Mouse (Mus musculus) forebrain, embryonic 14.5 days (tissue): Measurements from ENCODE around the gene Twsg1. TPM values are rescaled to one million over a fixed set of nuclear protein-coding genes. Genes with fewer than 3 reads are reported as not detected.

Experiments used
- ATAC-seq: fragments of 200-750 bp; cut with Nextera tagmentation; 2 replicates; pipeline ENCODE4 v1.8.0; 2017; ENCODE audit warnings: mild to moderate bottlenecking, moderate library complexity
- DNase-seq: peaks from one replicate; pipeline ENCODE4 v3.0.0-alpha.2; 2015; ENCODE audit warnings: low spot score
- H3K27ac ChIP-seq: fragments of 300-500 bp; sonication (generic); 2 replicates; pipeline ENCODE4 v1.5.1; 2014; ENCODE audit warnings: low read depth, mild to moderate bottlenecking, control low read depth, low read length, moderate library complexity
- H3K27me3 ChIP-seq: fragments of 300-500 bp; sonication (generic); replicated peaks from 2 replicates; pipeline ENCODE4 v1.6.1; 2014; ENCODE audit warnings: low read length, control low read depth, mixed read lengths; ENCODE audit not compliant: control insufficient read depth, insufficient read depth
- H3K36me3 ChIP-seq: fragments of 300-500 bp; sonication (generic); 2 replicates; pipeline ENCODE4 v1.6.1; 2014; ENCODE audit warnings: low read length, control low read depth; ENCODE audit not compliant: control insufficient read depth, insufficient read depth
- H3K4me1 ChIP-seq: fragments of 300-500 bp; sonication (generic); 2 replicates; pipeline ENCODE4 v1.6.1; 2014; ENCODE audit warnings: antibody characterized with exemption, low read length, control low read depth; ENCODE audit not compliant: control insufficient read depth, insufficient read depth
- H3K4me2 ChIP-seq: fragments of 300-500 bp; sonication (generic); 2 replicates; pipeline ENCODE4 v1.6.1; 2014; ENCODE audit warnings: mild to moderate bottlenecking, control low read depth, low read length
- H3K4me3 ChIP-seq: fragments of 300-500 bp; sonication (generic); 2 replicates; pipeline ENCODE4 v1.5.1; 2014; ENCODE audit warnings: low read depth, low read length, control low read depth
- H3K9ac ChIP-seq: fragments of 300-500 bp; sonication (generic); 2 replicates; pipeline ENCODE4 v1.6.1; 2014; ENCODE audit warnings: mild to moderate bottlenecking, low read length, control low read depth, moderate library complexity
- H3K9me3 ChIP-seq: fragments of 300-500 bp; sonication (generic); replicated peaks from 2 replicates; pipeline ENCODE4 v1.6.1; 2016; ENCODE audit warnings: low read length, control low read depth, mixed read lengths; ENCODE audit not compliant: control insufficient read depth
- WGBS: fragments of 180-500 bp; shearing (Covaris S2); extraction: QIAGEN DNeasy Blood & Tissue Kit; methylation state at CpG from one replicate; pipeline ENCODE4 v1.1.7; 2014; 5-methylcytosine and 5-hydroxymethylcytosine counted together
- polyA plus RNA-seq: library from polyadenylated mRNA; unstranded; fragments of >200 nt; fragmentation: Nextera tagmentation; extraction: Ambion mirVana; gene quantifications from 2 replicates; pipeline ENCODE4 v1.2.1, GENCODE M21; 2014

Twsg1 gene
- polyA plus RNA-seq, 1 experiment from 2014 or later: 83.1 TPM

GRCm38 (mm10) chr17:65889476-65889875 is 61.5 kb downstream of the Twsg1 start:
- H3K27ac ChIP-seq: no peak overlapping the region
- H3K4me1 ChIP-seq: peaks cover 2% of the 10 kb centered on the region; the same call in 1 of the 2 replicates
- 82% methylated on average over 5 of the region's 5 CpGs for WGBS
- H3K9me3 ChIP-seq: no peaks in the 10 kb centered on the region
- no peak overlapping the region for H3K4me3 ChIP-seq
- DNase-seq: no peak
- no peak for ATAC-seq
- no peaks in the 10 kb centered on the region for H3K27me3 ChIP-seq
- no peaks in the 10 kb centered on the region for H3K36me3 ChIP-seq
- H3K4me2 ChIP-seq: no peak overlapping the region
- no peak overlapping the region for H3K9ac ChIP-seq

- H3K9ac ChIP-seq: peak overlapping the region; percentile 76
- H3K4me2 ChIP-seq: peak overlapping the region; percentile 79
- no peak overlapping the region for H3K27ac ChIP-seq
Measured at GRCm38 (mm10) chr17:65886571-65886970, 64.5 kb downstream of the Twsg1 start.

GRCm38 (mm10) chr17:65885697-65886529 is 65.1 kb downstream of the Twsg1 start, which contains the start of gene Ralbp1:
TSS of gene Ralbp1 (minus strand) at chr17:65885798.
- Histone ChIP-seq H3K9me3 (no peaks in the 10 kb centered on the region), H3K4me1 (peaks cover 10% of the 10 kb centered on the region), H3K27ac (peak within 1 kb of the TSS; percentile 94), H3K4me3 (peak within 1 kb of the TSS; percentile 95), H3K4me2 (peak within 1 kb of the TSS; percentile 96), H3K9ac (peak within 1 kb of the TSS; percentile 90), H3K36me3 (no peaks in the 10 kb centered on the region), H3K27me3 (no peaks in the 10 kb centered on the region)
- ATAC-seq (no peak; the same call in 1 of the 2 replicates), DNase-seq (peak; percentile 70)
- 9% methylated on average over 14 of the region's 14 CpGs for WGBS

More at GRCm38 (mm10) chr17:65886571-65886970, 64.5 kb downstream of the Twsg1 start:
- Histone ChIP-seq H3K4me1 (peaks cover 10% of the 10 kb centered on the region), H3K36me3 (no peaks in the 10 kb centered on the region), H3K9me3 (no peaks in the 10 kb centered on the region), H3K4me3 (peak overlapping the region; percentile 95; the same call in 1 of the 2 replicates), H3K27me3 (no peaks in the 10 kb centered on the region)
- ATAC-seq: no peak
- no peak for DNase-seq
- WGBS: 83% methylated on average over 9 of the region's 9 CpGs

GRCm38 (mm10) chr17:65885398-65885696 is 65.7 kb downstream of the Twsg1 start:
- peak overlapping the region; percentile 79 for H3K4me2 ChIP-seq
- H3K9me3 ChIP-seq: no peaks in the 10 kb centered on the region
- DNase-seq (no peak), ATAC-seq (peak; percentile 24; the same call in 1 of the 2 replicates)
- H3K9ac ChIP-seq: peak overlapping the region; percentile 76
- H3K36me3 ChIP-seq: no peaks in the 10 kb centered on the region
- H3K27me3 ChIP-seq: no peaks in the 10 kb centered on the region
- H3K4me1 ChIP-seq: peaks cover 10% of the 10 kb centered on the region
- under 1% methylated on average over 11 of the region's 11 CpGs for WGBS
- peak overlapping the region; percentile 95 for H3K4me3 ChIP-seq
- H3K27ac ChIP-seq: peak overlapping the region; percentile 94

GRCm38 (mm10) chr17:65884691-65885397 is 66.2 kb downstream of the Twsg1 start:
- Histone ChIP-seq H3K4me1 (peaks cover 10% of the 10 kb centered on the region), H3K36me3 (no peaks in the 10 kb centered on the region), H3K4me3 (peak overlapping the region; percentile 95), H3K9ac (peak overlapping the region; percentile 90), H3K27ac (peak overlapping the region; percentile 94), H3K4me2 (peak overlapping the region; percentile 96), H3K27me3 (no peaks in the 10 kb centered on the region), H3K9me3 (no peaks in the 10 kb centered on the region)
- under 1% methylated on average over 67 of the region's 67 CpGs for whole genome bisulfite sequencing
- peak; percentile 99 for ATAC-seq
- DNase-seq: peak; percentile 100

GRCm38 (mm10) chr17:65884061-65884669 is 66.9 kb downstream of the Twsg1 start:
- Histone ChIP-seq H3K36me3 (no peaks in the 10 kb centered on the region), H3K4me2 (peak overlapping the region; percentile 96), H3K9me3 (no peaks in the 10 kb centered on the region), H3K4me1 (peaks cover 10% of the 10 kb centered on the region), H3K27ac (peak overlapping the region; percentile 89), H3K9ac (peak overlapping the region; percentile 90), H3K4me3 (peak overlapping the region; percentile 95), H3K27me3 (no peaks in the 10 kb centered on the region)
- ATAC-seq (peak; percentile 19), DNase-seq (peak; percentile 53)
- under 1% methylated on average over 54 of the region's 56 CpGs for WGBS

GRCm38 (mm10) chr17:65877026-65877425 is 74.0 kb downstream of the Twsg1 start:
- Histone ChIP-seq H3K27me3 (no peaks in the 10 kb centered on the region), H3K27ac (no peak overlapping the region), H3K4me2 (no peak overlapping the region), H3K36me3 (no peaks in the 10 kb centered on the region), H3K9me3 (no peaks in the 10 kb centered on the region), H3K4me1 (peaks cover under 1% of the 10 kb centered on the region; the same call in 1 of the 2 replicates), H3K4me3 (no peak overlapping the region), H3K9ac (no peak overlapping the region)
- DNase-seq: no peak
- WGBS: 82% methylated on average over 6 of the region's 6 CpGs
- no peak for ATAC-seq

GRCm38 (mm10) chr17:65873834-65874233 is 77.2 kb downstream of the Twsg1 start:
- Histone ChIP-seq H3K27ac (no peak overlapping the region), H3K9ac (no peak overlapping the region), H3K4me2 (no peak overlapping the region), H3K36me3 (no peaks in the 10 kb centered on the region), H3K4me1 (peaks cover 5% of the 10 kb centered on the region; the same call in 1 of the 2 replicates), H3K27me3 (no peaks in the 10 kb centered on the region), H3K4me3 (no peak overlapping the region), H3K9me3 (no peaks in the 10 kb centered on the region)
- ATAC-seq (no peak), DNase-seq (no peak)
- WGBS: 90% methylated on average over 11 of the region's 11 CpGs
